Mouse (Mus musculus): ENCODE results near the gene Bmp8a.

GRCm38 (mm10) chr4:123323534-123323933 lies 19.5 kb downstream of the Bmp8a start, which contains the start of gene Oxct2a:
- TF ChIP-seq CTCF (IDR thresholded peaks at IDR 0.05; ENCODE audit: control insufficient read depth, insufficient read depth, low read length): no peak
- no peak for TF ChIP-seq POLR2A (IDR thresholded peaks at IDR 0.05; ENCODE audit: borderline replicate concordance, control insufficient read depth, low read depth, low read length)
